Mouse (Mus musculus) liver, adult 2 months (tissue): Measurements from ENCODE around the gene Olfr275. TPM values are rescaled to one million over a fixed set of nuclear protein-coding genes. Genes with fewer than 3 reads are reported as not detected.
"Not testable (repeated sequence)": the region's sequence is repeated elsewhere in the genome, so short reads cannot be mapped to it uniquely, and the experiment has no call there.

ENCODE experiments used
- DNase-seq: peaks from one replicate; pipeline ENCODE4 v3.0.0-alpha.2; 2011; ENCODE audit warnings: low read depth, low spot score; ENCODE audit errors: extremely low read depth
- H3K27ac ChIP-seq: fragments of 200-500 bp; replicated peaks from 2 replicates; pipeline ENCODE4 v1.5.1; 2012; ENCODE audit warnings: low read depth, mild to moderate bottlenecking, control low read depth, inconsistent platforms, low read length; ENCODE audit not compliant: insufficient read depth
- H3K27me3 ChIP-seq: fragments of 200-500 bp; 2 replicates; pipeline ENCODE4 v1.6.1; 2012; ENCODE audit warnings: mild to moderate bottlenecking, moderate library complexity, low read length, inconsistent platforms; ENCODE audit not compliant: control insufficient read depth, insufficient read depth
- H3K36me3 ChIP-seq: fragments of 200-500 bp; 2 replicates; pipeline ENCODE4 v1.6.1; 2012; ENCODE audit warnings: low read length, inconsistent platforms; ENCODE audit not compliant: control insufficient read depth, insufficient read depth
- H3K4me1 ChIP-seq: fragments of 200-500 bp; 2 replicates; pipeline ENCODE4 v1.6.1; 2011; ENCODE audit warnings: low read length; ENCODE audit not compliant: control insufficient read depth, insufficient read depth
- H3K4me3 ChIP-seq: fragments of 200-500 bp; 2 replicates; pipeline ENCODE4 v1.5.1; 2011; ENCODE audit warnings: low read depth, mild to moderate bottlenecking, control low read depth, low read length, moderate library complexity; ENCODE audit not compliant: insufficient read depth
- H3K79me2 ChIP-seq: fragments of 200-500 bp; 2 replicates; pipeline ENCODE4 v1.6.1; 2012; ENCODE audit warnings: inconsistent platforms, mild to moderate bottlenecking, low read length, moderate library complexity; ENCODE audit not compliant: control insufficient read depth, insufficient read depth
- H3K9ac ChIP-seq: fragments of 200-500 bp; 2 replicates; pipeline ENCODE4 v1.6.1; 2012; ENCODE audit warnings: low read depth, mild to moderate bottlenecking, control low read depth, inconsistent platforms, low read length
- CTCF ChIP-seq: fragments of 200-500 bp; IDR thresholded peaks from 2 replicates; pipeline ENCODE4 v1.5.1; 2011; ENCODE audit warnings: low read depth, low read length, control low read depth
- POLR2A ChIP-seq: fragments of 200-500 bp; IDR thresholded peaks from 2 replicates; pipeline ENCODE4 v1.6.1; 2011; ENCODE audit warnings: low read length, control low read depth; ENCODE audit not compliant: insufficient read depth; ENCODE audit errors: extremely low read depth
- WGBS: fragments of 180-500 bp; shearing (Covaris S2); methylation state at CpG from one replicate; pipeline ENCODE4 v1.1.7; 2018; 5-methylcytosine and 5-hydroxymethylcytosine counted together
- polyA plus RNA-seq: library from polyadenylated mRNA; depleted of rRNA; stranded (reverse); fragments of >200 nt; gene quantifications from 2 replicates; pipeline ENCODE4 v1.2.3, GENCODE M21; 2012; rRNA removed
- total RNA-seq: library from RNA; depleted of rRNA; stranded (reverse); fragments of >200 nt; gene quantifications from 2 replicates; pipeline ENCODE4 v1.2.3, GENCODE M21; 2014; rRNA removed

Gene Olfr275
- total RNA-seq = not detected in 2 replicates
- not detected in 2 replicates for polyA plus RNA-seq

- TF ChIP-seq POLR2A = no peak
- TF ChIP-seq CTCF = no peak
- Histone ChIP-seq H3K79me2 (no peaks in the 10 kb centered on the region), H3K9ac (no peak within 1 kb of the TSS), H3K4me3 (no peak within 1 kb of the TSS), H3K27me3 (no peaks in the 10 kb centered on the region), H3K36me3 (no peaks in the 10 kb centered on the region), H3K27ac (no peak within 1 kb of the TSS), H3K4me1 (no peaks in the 10 kb centered on the region)
- 80% methylated on average over 2 of the region's 2 CpGs for WGBS
- DNase-seq = no peak
Measured at GRCm38 (mm10) chr4:52814304-52814703, at the start of gene Olfr275. Olfr275 (plus strand) TSS chr4:52814604.

GRCm38 (mm10) chr4:52765612-52766011 lies 48.8 kb upstream of the Olfr275 start:
- TF ChIP-seq POLR2A (no peak), CTCF (no peak)
- Histone ChIP-seq H3K4me3 (no peak overlapping the region), H3K27ac (no peak overlapping the region), H3K79me2 (no peaks in the 10 kb centered on the region), H3K9ac (no peak overlapping the region), H3K4me1 (no peaks in the 10 kb centered on the region), H3K27me3 (no peaks in the 10 kb centered on the region), H3K36me3 (no peaks in the 10 kb centered on the region)
- WGBS = 88% methylated on average over 6 of the region's 6 CpGs
- DNase-seq = no peak

GRCm38 (mm10) chr4:52772186-52772585 lies 42.2 kb upstream of the Olfr275 start:
- no peak for TF ChIP-seq POLR2A
- TF ChIP-seq CTCF = no peak
- H3K4me3 ChIP-seq = no peak overlapping the region
- no peaks in the 10 kb centered on the region for H3K79me2 ChIP-seq
- H3K4me1 ChIP-seq = no peaks in the 10 kb centered on the region
- DNase-seq = no peak
- no peaks in the 10 kb centered on the region for H3K27me3 ChIP-seq
- 84% methylated on average over 5 of the region's 5 CpGs for WGBS
- H3K27ac ChIP-seq = no peak overlapping the region
- no peaks in the 10 kb centered on the region for H3K36me3 ChIP-seq
- no peak overlapping the region for H3K9ac ChIP-seq

- Histone ChIP-seq H3K27ac (no peak overlapping the region), H3K79me2 (no peaks in the 10 kb centered on the region), H3K36me3 (no peaks in the 10 kb centered on the region), H3K9ac (no peak overlapping the region), H3K27me3 (no peaks in the 10 kb centered on the region), H3K4me3 (no peak overlapping the region), H3K4me1 (no peaks in the 10 kb centered on the region)
- DNase-seq = no peak
- no peak for TF ChIP-seq CTCF
- TF ChIP-seq POLR2A = no peak
- 66% methylated on average over 3 of the region's 3 CpGs for WGBS
Measured at GRCm38 (mm10) chr4:52800013-52800412, 14.4 kb upstream of the Olfr275 start.

- whole genome bisulfite sequencing = 42% methylated on average over 2 of the region's 2 CpGs
- no peak overlapping the region for H3K9ac ChIP-seq
- H3K27me3 ChIP-seq = no peaks in the 10 kb centered on the region
- TF ChIP-seq POLR2A (no peak), CTCF (no peak)
- no peaks in the 10 kb centered on the region for H3K4me1 ChIP-seq
- H3K27ac ChIP-seq = no peak overlapping the region
- peak; percentile 9 for DNase-seq
- H3K79me2 ChIP-seq = no peaks in the 10 kb centered on the region
- no peak overlapping the region for H3K4me3 ChIP-seq
- no peaks in the 10 kb centered on the region for H3K36me3 ChIP-seq
Measured at GRCm38 (mm10) chr4:52811871-52812270, 2.5 kb upstream of the Olfr275 start.

GRCm38 (mm10) chr4:52821375-52821774 lies 7.0 kb downstream of the Olfr275 start:
- TF ChIP-seq CTCF (no peak), POLR2A (no peak)
- Histone ChIP-seq H3K36me3 (no peaks in the 10 kb centered on the region), H3K27me3 (no peaks in the 10 kb centered on the region), H3K27ac (no peak overlapping the region), H3K9ac (no peak overlapping the region), H3K4me3 (no peak overlapping the region), H3K79me2 (no peaks in the 10 kb centered on the region), H3K4me1 (no peaks in the 10 kb centered on the region)
- no peak for DNase-seq
- WGBS = 97% methylated on average over 11 of the region's 11 CpGs

GRCm38 (mm10) chr4:52845411-52845810 lies 31.0 kb downstream of the Olfr275 start:
- DNase-seq, H3K79me2 ChIP-seq, H3K27me3 ChIP-seq, H3K4me3 ChIP-seq, H3K9ac ChIP-seq, H3K36me3 ChIP-seq, H3K27ac ChIP-seq, H3K4me1 ChIP-seq: not testable (repeated sequence)
- WGBS = 14% methylated on average over 1 of the region's 1 CpGs
